Mouse (Mus musculus) neural tube, embryonic 14.5 days (tissue): ENCODE data around the gene 1700001C19Rik. TPM values are rescaled to one million over a fixed set of nuclear protein-coding genes. Genes with fewer than 3 reads are reported as not detected.

Experiments
- ATAC-seq: fragments of 200-750 bp; cut with Nextera tagmentation; 2 replicates; pipeline ENCODE4 v1.8.0; 2017; ENCODE audit warnings: low read depth, mild to moderate bottlenecking, moderate TSS enrichment, moderate library complexity
- H3K27ac ChIP-seq: fragments of 300-500 bp; sonication (generic); 2 replicates; pipeline ENCODE4 v1.5.1; 2014; ENCODE audit warnings: low read depth, mild to moderate bottlenecking, control low read depth, low read length, moderate library complexity, mixed read lengths
- H3K27me3 ChIP-seq: fragments of 300-500 bp; sonication (generic); 2 replicates; pipeline ENCODE4 v1.6.1; 2014; ENCODE audit warnings: low read length; ENCODE audit not compliant: control insufficient read depth, insufficient read depth
- H3K36me3 ChIP-seq: fragments of 300-500 bp; sonication (generic); 2 replicates; pipeline ENCODE4 v1.6.1; 2014; ENCODE audit warnings: low read length, mixed read lengths; ENCODE audit not compliant: control insufficient read depth, insufficient read depth
- H3K4me1 ChIP-seq: fragments of 300-500 bp; sonication (generic); 2 replicates; pipeline ENCODE4 v1.6.1; 2014; ENCODE audit warnings: low read length; ENCODE audit not compliant: control insufficient read depth, insufficient read depth
- H3K4me2 ChIP-seq: fragments of 300-500 bp; sonication (generic); 2 replicates; pipeline ENCODE4 v1.6.1; 2014; ENCODE audit warnings: mild to moderate bottlenecking, low read depth, low read length, control low read depth
- H3K4me3 ChIP-seq: fragments of 300-500 bp; sonication (generic); 2 replicates; pipeline ENCODE4 v1.5.1; 2014; ENCODE audit warnings: low read depth, low read length, control low read depth, mixed read lengths
- H3K9ac ChIP-seq: fragments of 300-500 bp; sonication (generic); replicated peaks from 2 replicates; pipeline ENCODE4 v1.6.1; 2014; ENCODE audit warnings: low read depth, mild to moderate bottlenecking, control low read depth, low read length, mixed read lengths
- H3K9me3 ChIP-seq: fragments of 300-500 bp; sonication (generic); 2 replicates; pipeline ENCODE4 v1.6.1; 2016; ENCODE audit warnings: low read length; ENCODE audit not compliant: control insufficient read depth
- WGBS: fragments of 180-500 bp; shearing (Covaris S2); extraction: QIAGEN DNeasy Blood & Tissue Kit; methylation state at CpG from one replicate; pipeline ENCODE4 v1.1.7; 2014; 5-methylcytosine and 5-hydroxymethylcytosine counted together
- polyA plus RNA-seq: library from polyadenylated mRNA; unstranded; fragments of >200 nt; fragmentation: Nextera tagmentation; extraction: Ambion mirVana; gene quantifications from 2 replicates; pipeline ENCODE4 v1.2.1, GENCODE M21; 2014

The 1700001C19Rik gene
- polyA plus RNA-seq, 1 experiment from 2014 or later = 0.42 TPM

DNA sequence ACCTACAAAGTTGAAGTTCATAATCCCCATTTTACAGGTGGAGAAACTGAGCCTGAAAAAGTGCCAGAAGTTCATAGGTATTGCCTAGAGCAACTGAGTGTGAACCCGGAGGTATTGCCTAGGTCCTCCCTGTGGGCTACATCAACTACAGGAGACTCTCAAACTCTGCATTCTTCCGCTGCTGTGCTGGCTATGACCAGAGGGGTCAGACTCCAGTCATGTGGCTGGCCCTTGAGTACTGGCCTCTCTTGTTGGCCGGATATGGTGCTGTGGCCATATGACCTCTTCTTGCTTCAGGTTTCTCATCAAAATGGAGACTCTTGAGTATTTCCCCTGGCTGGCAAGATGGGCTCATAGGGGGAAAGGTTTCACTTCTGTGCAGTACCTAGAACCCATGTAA, 5.1 kb upstream of the 1700001C19Rik start:
- 86% methylated on average over 3 of the region's 3 CpGs for WGBS

DNA sequence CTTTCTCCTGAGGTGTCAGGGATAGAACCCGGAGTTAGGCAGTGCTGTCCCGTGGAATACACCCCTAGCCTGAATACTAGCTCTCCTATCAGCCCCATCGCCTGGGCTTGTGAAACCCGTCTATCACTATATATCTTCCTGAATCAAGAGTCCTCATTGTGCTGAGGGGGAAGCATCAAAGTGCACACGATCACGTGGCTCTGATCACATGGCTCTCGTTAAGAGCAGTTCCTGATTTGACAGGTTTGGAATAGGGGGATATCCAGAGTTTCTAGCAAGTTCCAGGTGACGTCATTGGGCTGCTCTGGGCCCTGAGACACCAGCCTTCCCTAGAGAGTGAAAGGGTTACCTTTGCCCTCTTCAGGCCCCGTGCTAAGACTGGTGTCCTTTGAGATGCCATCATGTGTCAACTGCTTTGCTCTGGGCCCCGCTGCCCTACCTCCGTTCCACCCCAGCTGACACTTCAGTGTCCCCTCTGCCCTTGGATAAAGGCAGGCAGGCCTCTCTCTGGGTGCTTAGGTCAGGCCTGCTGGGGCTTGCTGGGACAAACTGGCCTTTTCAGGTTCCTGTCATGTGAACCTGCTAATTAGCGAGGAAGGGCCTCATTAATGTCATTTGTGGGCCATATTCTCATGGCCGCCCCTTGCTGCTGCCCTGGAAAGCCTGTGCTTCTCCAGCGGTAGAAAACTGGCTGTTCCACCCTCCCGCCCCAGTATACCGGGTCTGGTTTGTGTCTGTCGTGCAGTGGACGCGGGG, 4.3 kb upstream of the 1700001C19Rik start:
- 79% methylated on average over 19 of the region's 19 CpGs for WGBS
- Histone ChIP-seq H3K27ac (no peak overlapping the region), H3K36me3 (no peaks in the 10 kb centered on the region), H3K4me2 (no peak overlapping the region), H3K9ac (no peak overlapping the region), H3K9me3 (no peaks in the 10 kb centered on the region), H3K4me1 (no peaks in the 10 kb centered on the region), H3K4me3 (no peak overlapping the region), H3K27me3 (peaks cover 14% of the 10 kb centered on the region)
- ATAC-seq = no peak

More for the DNA sequence above, 5.1 kb upstream of the 1700001C19Rik start:
- Histone ChIP-seq H3K4me2 (no peak overlapping the region), H3K27ac (no peak overlapping the region), H3K4me1 (no peaks in the 10 kb centered on the region), H3K4me3 (no peak overlapping the region), H3K27me3 (peaks cover 6% of the 10 kb centered on the region), H3K9ac (no peak overlapping the region), H3K36me3 (no peaks in the 10 kb centered on the region), H3K9me3 (no peaks in the 10 kb centered on the region)
- no peak for ATAC-seq

DNA sequence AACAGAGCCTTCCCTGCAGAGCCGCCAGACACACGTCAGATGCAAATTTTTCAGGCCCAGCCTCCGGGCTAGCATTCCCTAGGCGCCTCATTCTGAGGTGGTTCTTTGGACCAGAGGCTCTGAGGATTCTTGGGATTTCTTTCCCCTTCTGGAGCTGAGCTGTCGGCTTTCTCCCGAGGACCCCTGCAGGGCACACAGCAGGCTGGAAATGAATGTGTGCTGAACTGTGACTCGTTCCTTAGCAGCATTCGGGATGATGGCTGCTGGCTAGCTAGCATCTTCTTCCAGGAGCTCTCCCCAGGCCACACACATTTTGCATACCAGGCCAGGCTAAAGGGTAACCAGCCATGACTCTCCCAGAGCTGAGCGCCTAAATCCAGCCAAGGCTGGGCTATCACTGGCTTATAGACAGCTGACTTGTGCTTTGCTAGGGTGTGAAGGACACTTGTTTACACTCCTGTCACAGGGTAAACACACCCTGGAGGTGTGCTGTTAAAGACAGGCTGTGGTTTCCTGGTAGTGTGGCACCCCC, 3.2 kb upstream of the 1700001C19Rik start:
- WGBS = 3% methylated on average over 9 of the region's 9 CpGs
- no peak overlapping the region for H3K4me3 ChIP-seq
- H3K27ac ChIP-seq = 0 out of 2 replicates have a peak overlapping the region, but pooled peaks have one; percentile 10
- peak; percentile 65; the same call in 1 of the 2 replicates for ATAC-seq
- H3K9me3 ChIP-seq = no peaks in the 10 kb centered on the region
- no peaks in the 10 kb centered on the region for H3K4me1 ChIP-seq
- no peaks in the 10 kb centered on the region for H3K36me3 ChIP-seq
- 0 out of 2 replicates have a peak overlapping the region, but pooled peaks have one; percentile 0 for H3K9ac ChIP-seq
- H3K27me3 ChIP-seq = peaks cover 19% of the 10 kb centered on the region
- no peak overlapping the region for H3K4me2 ChIP-seq

DNA sequence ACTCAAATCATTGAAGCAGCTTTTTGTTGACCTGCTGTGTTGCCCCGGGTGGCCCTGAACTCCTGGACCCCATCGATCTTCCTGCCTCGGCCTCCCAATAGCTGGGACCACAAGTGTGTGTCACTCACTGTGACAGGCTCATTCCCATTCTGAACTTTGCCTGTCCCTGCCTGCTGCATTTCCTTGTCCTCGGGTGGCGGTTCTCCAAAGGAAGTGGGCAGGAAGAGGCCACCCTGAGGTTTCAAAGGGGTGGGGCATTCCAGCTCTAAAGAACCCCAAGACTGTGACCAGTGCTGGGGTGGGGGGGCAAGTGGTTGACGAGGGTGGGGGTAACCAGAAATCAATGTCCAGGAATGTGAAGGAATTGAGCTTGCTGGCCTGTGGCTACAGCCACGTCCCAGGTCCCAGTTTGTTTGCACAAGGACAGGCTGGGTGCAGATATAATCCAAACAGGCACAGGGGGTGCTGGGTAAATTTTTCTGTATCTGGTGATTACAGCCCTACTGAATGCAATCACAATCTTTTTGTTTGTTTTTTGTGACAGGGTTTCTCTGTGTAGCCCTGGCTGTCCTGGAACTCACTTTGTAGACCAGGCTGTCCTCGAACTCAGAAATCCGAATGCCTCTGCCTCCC, 2.3 kb upstream of the 1700001C19Rik start:
- Histone ChIP-seq H3K27me3 (peaks cover 19% of the 10 kb centered on the region), H3K9me3 (no peaks in the 10 kb centered on the region), H3K4me3 (no peak overlapping the region), H3K27ac (no peak overlapping the region), H3K4me1 (no peaks in the 10 kb centered on the region), H3K9ac (no peak overlapping the region), H3K36me3 (no peaks in the 10 kb centered on the region), H3K4me2 (no peak overlapping the region)
- ATAC-seq = no peak
- WGBS = 35% methylated on average over 9 of the region's 9 CpGs

DNA sequence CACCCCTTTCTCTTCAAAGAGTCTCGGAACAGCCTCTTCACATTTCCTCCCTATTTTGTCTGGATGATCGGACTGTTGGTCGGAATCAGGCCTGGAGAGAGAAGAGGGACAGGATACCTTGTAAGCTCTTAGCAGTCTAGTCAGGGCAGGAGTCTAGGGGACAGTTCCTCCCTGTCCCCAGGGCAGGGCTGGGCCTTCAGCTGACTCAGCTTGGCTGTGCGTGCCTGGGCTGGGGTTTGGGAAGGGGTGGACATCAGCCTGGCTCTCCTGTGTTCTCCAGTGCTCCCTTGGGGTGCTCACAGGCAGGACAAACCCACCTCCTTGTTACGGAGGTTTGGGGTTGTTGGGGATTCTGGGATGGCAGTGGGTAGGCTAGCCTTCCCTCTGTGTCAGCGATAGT, 1.4 kb upstream of the 1700001C19Rik start:
- no peaks in the 10 kb centered on the region for H3K36me3 ChIP-seq
- ATAC-seq = no peak
- no peak overlapping the region for H3K27ac ChIP-seq
- no peak overlapping the region for H3K4me2 ChIP-seq
- no peak overlapping the region for H3K4me3 ChIP-seq
- H3K9ac ChIP-seq = no peak overlapping the region
- H3K27me3 ChIP-seq = peaks cover 19% of the 10 kb centered on the region
- 52% methylated on average over 6 of the region's 6 CpGs for WGBS
- H3K4me1 ChIP-seq = no peaks in the 10 kb centered on the region
- no peaks in the 10 kb centered on the region for H3K9me3 ChIP-seq

DNA sequence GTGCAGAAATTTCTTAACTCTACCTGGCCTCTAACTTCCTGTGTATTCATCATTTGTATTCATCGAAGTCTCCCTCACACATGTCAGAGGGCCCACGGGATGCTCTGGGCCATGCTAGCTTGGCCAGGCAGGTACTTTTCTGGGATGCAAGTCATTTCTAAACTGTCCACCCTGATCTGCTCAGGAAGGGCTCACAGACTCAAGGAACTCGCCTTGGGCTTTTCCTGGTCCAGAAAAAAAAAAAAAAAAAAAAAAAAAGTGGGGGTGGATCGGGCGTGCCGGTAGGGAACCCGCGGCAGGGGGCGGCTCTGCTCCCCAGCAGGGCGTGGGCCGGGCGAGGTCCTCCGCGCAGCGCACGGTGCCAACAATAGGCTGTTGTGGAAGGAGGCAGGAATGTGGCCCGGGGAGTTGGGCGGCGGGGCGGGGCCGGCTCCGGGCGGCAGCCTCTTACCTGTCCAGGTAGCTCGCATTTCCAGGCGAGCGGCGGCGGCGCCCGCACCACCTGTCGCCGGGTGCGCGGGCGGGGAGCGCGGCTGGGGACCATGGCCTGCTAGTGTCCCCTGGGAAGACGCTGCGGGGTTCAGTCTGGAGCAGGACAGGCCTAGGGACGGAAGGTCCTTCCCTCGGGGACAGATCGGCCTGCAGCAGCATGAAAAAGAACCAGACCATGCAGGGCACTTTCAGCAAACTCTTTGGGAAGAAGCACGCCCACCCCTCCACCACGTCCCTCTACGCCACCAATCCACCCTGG, 845 bp downstream of the 1700001C19Rik start, which contains the start of gene AI661453:
TSS of gene AI661453 (plus strand) at position 460 of the 751 bp plus-strand sequence.
- Histone ChIP-seq H3K4me2 (peak within 1 kb of the TSS; percentile 62), H3K36me3 (no peaks in the 10 kb centered on the region), H3K27me3 (peaks cover 19% of the 10 kb centered on the region), H3K27ac (no peak within 1 kb of the TSS), H3K9me3 (no peaks in the 10 kb centered on the region), H3K4me1 (no peaks in the 10 kb centered on the region), H3K4me3 (peak within 1 kb of the TSS; percentile 32), H3K9ac (peak within 1 kb of the TSS; percentile 37)
- 0 out of 2 replicates have a peak, but pooled peaks have one; percentile 21 for ATAC-seq
- 1% methylated on average over 45 of the region's 45 CpGs for WGBS

DNA sequence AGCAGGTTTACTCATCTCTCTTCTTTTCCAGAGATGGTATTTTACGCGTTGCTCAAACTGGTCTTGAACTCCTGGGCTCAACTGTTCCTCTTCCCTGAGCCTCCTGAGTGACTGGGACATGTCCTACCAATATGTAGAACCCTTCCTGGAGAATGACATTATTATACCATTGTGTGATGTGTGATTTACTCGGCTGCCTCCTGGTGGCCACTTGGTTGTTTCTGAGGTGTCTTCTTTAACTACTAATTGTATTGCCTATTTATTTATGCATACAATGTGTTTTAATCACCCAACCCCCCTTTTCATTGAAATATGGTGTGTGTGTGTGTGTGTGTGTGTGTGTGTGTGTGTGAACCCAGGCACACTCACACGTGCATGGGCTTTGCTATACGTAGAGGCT, 6.4 kb downstream of the 1700001C19Rik start:
- no peak overlapping the region for H3K4me2 ChIP-seq
- WGBS = 74% methylated on average over 5 of the region's 5 CpGs
- ATAC-seq = no peak
- H3K9ac ChIP-seq = no peak overlapping the region
- no peak overlapping the region for H3K4me3 ChIP-seq
- H3K27me3 ChIP-seq = no peaks in the 10 kb centered on the region; the same call in 1 of the 2 replicates
- H3K27ac ChIP-seq = no peak overlapping the region
- H3K9me3 ChIP-seq = no peaks in the 10 kb centered on the region
- H3K36me3 ChIP-seq = no peaks in the 10 kb centered on the region
- H3K4me1 ChIP-seq = no peaks in the 10 kb centered on the region

DNA sequence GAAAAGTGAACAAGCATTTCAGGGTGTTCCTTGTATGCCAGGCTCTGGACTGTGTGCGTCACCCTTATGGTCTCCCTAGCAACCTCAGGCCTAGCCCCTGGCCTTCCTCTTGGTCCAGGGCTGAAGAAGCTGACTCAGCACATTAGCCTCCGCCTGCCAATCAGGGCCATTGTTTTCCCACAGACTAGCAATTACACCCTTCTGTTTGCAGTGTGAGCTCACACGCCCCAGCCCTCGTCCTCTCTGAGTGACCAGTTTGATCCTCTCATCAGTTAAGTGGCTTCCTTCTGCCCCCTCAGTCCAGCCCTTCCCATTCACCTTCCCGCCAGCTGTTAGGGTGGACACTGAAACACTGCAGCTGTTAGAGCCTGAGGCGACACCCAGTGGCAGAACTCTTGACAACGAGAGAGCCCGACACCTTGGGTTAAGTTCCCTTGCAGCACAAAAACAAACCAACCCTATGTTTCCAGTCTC, 8.3 kb downstream of the 1700001C19Rik start:
- Histone ChIP-seq H3K27me3 (no peaks in the 10 kb centered on the region), H3K9me3 (no peaks in the 10 kb centered on the region), H3K9ac (0 out of 2 replicates have a peak overlapping the region, but pooled peaks have one; percentile 4), H3K4me3 (no peak overlapping the region), H3K4me2 (peak overlapping the region; percentile 19; the same call in 1 of the 2 replicates), H3K36me3 (no peaks in the 10 kb centered on the region), H3K4me1 (no peaks in the 10 kb centered on the region), H3K27ac (no peak overlapping the region)
- WGBS = 2% methylated on average over 8 of the region's 8 CpGs
- peak; percentile 61 for ATAC-seq
